ENCODE assay signal across 8 mouse cellular contexts in genomic region chr16:63857561-63857960, GRCm38 (mm10). TPM values are rescaled to one million over a fixed set of nuclear protein-coding genes. Genes with fewer than 3 reads are reported as not detected.
DNase-seq lines count a peak whose midpoint lies in the region; ATAC-seq and TF ChIP-seq lines count a peak whose summit lies in the region.

No protein-coding gene starts in this region.

- no peak for TF ChIP-seq CTCF in E14TG2a.4 (conservative IDR thresholded peaks at IDR 0.05; ENCODE audit: low read length)

- H3K4me1 ChIP-seq in E14TG2a.4 (replicated peaks; ENCODE audit: low read depth, low read length): peaks cover 7% of the 10 kb centered on the region; the same call in 1 of the 2 replicates
- H3K4me1 ChIP-seq in forebrain, embryonic 15.5 days: peaks cover 18% of the 10 kb centered on the region
- peaks cover 14% of the 10 kb centered on the region; the same call in 1 of the 2 replicates for H3K4me1 ChIP-seq in limb, embryonic 13.5 days
- H3K4me1 ChIP-seq in neural tube, embryonic 15.5 days: peaks cover 12% of the 10 kb centered on the region; the same call in 1 of the 2 replicates

- H3K4me2 ChIP-seq in forebrain, embryonic 15.5 days (replicated peaks): peak overlapping the region; percentile 74
- H3K4me2 ChIP-seq in limb, embryonic 13.5 days (replicated peaks): peak overlapping the region; percentile 86
- H3K4me2 ChIP-seq in neural tube, embryonic 15.5 days: peak overlapping the region; percentile 87

- H3K9me3 ChIP-seq in E14TG2a.4 (ENCODE audit: low read length): no peaks in the 10 kb centered on the region
- H3K9me3 ChIP-seq in forebrain, embryonic 15.5 days: no peaks in the 10 kb centered on the region
- H3K9me3 ChIP-seq in limb, embryonic 13.5 days: no peaks in the 10 kb centered on the region
- H3K9me3 ChIP-seq in neural tube, embryonic 15.5 days (replicated peaks): no peaks in the 10 kb centered on the region

- DNase-seq in frontal cortex, postnatal 36 days (ENCODE audit: low spot score in 2 of 2): no peak
- no peak for DNase-seq in adipocyte (ENCODE audit: low spot score)
- DNase-seq in ovary, adult 18-20 months (ENCODE audit: low spot score): no peak

- peak overlapping the region; percentile 68 for H3K9ac ChIP-seq in forebrain, embryonic 15.5 days (replicated peaks)
- peak overlapping the region; percentile 66 for H3K9ac ChIP-seq in limb, embryonic 13.5 days
- peak overlapping the region; percentile 83 for H3K9ac ChIP-seq in neural tube, embryonic 15.5 days (replicated peaks)

- H3K36me3 ChIP-seq in E14TG2a.4 (ENCODE audit: insufficient read depth, low read length): no peaks in the 10 kb centered on the region
- H3K36me3 ChIP-seq in forebrain, embryonic 15.5 days: no peaks in the 10 kb centered on the region
- no peaks in the 10 kb centered on the region for H3K36me3 ChIP-seq in limb, embryonic 13.5 days
- H3K36me3 ChIP-seq in neural tube, embryonic 15.5 days: no peaks in the 10 kb centered on the region

- under 1% methylated on average over 11 of the region's 11 CpGs for WGBS in forebrain, embryonic 15.5 days
- under 1% methylated on average over 11 of the region's 11 CpGs for WGBS in limb, embryonic 13.5 days
- 1% methylated on average over 11 of the region's 11 CpGs for WGBS in neural tube, embryonic 15.5 days

- peak overlapping the region; percentile 86 for H3K27ac ChIP-seq in forebrain, embryonic 15.5 days (replicated peaks)
- H3K27ac ChIP-seq in limb, embryonic 13.5 days: peak overlapping the region; percentile 70
- peak overlapping the region; percentile 87 for H3K27ac ChIP-seq in neural tube, embryonic 15.5 days (replicated peaks)

- peak; percentile 38 for ATAC-seq in frontal cortex, adult (ENCODE audit: low TSS enrichment)
- no peak; the same call in 1 of the 2 replicates for ATAC-seq in forebrain, embryonic 15.5 days (replicated peaks)
- peak; percentile 30 for ATAC-seq in limb, embryonic 13.5 days (ENCODE audit: low FRiP score, low read depth)
- ATAC-seq in neural tube, embryonic 15.5 days (ENCODE audit: low FRiP score): peak; percentile 56

- H3K4me3 ChIP-seq in E14TG2a.4 (replicated peaks; ENCODE audit: low read length): peak overlapping the region; percentile 80
- peak overlapping the region; percentile 57 for H3K4me3 ChIP-seq in forebrain, embryonic 15.5 days
- peak overlapping the region; percentile 59 for H3K4me3 ChIP-seq in limb, embryonic 13.5 days
- H3K4me3 ChIP-seq in neural tube, embryonic 15.5 days (replicated peaks): peak overlapping the region; percentile 74

- H3K27me3 ChIP-seq in E14TG2a.4 (ENCODE audit: insufficient read depth, low read length): peaks cover 9% of the 10 kb centered on the region
- H3K27me3 ChIP-seq in forebrain, embryonic 15.5 days: no peaks in the 10 kb centered on the region
- H3K27me3 ChIP-seq in limb, embryonic 13.5 days: peaks cover 6% of the 10 kb centered on the region
- H3K27me3 ChIP-seq in neural tube, embryonic 15.5 days (replicated peaks): no peaks in the 10 kb centered on the region

RNA-seq across cellular contexts. Expression of gene Epha3, which starts 6.4 kb away (rescaled TPM):
- 85.2 and 95.2 TPM in 2 replicates for polyA plus RNA-seq in forebrain, embryonic 15.5 days (2015; fragmentation: Nextera tagmentation; extraction: Ambion mirVana)
- 36.1 and 45.3 TPM in 2 replicates for polyA plus RNA-seq in limb, embryonic 13.5 days (2015; fragmentation: Nextera tagmentation; extraction: Ambion mirVana)
- polyA plus RNA-seq in neural tube, embryonic 15.5 days (2015; fragmentation: Nextera tagmentation; extraction: Ambion mirVana): 13.6 and 14.0 TPM in 2 replicates
